Mouse (Mus musculus): ENCODE measurements around the gene Med12l.

DNA sequence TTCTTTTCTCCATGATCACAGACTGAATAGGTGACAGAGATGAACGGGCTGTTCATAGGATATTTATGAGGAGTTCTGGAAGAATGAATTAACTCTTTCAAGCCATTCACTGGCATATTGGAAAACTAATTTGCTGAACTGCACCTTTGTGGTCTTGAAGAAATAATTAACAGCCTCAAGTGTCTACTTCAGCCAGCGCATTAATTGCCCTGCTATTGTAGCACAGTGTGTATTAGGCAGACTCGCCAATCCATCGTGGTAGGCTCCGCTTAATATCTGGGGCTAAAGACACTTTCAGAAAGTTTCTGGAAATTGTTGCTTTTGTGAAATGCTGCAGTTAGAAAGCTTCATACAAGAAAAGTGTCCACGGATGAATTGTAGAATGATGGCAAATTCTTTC lies 35.9 kb downstream of the Med12l start:
- TF ChIP-seq CTCF (IDR thresholded peaks at IDR 0.05; ENCODE audit: low read depth), result no peak
- no peak for TF ChIP-seq EP300 (IDR thresholded peaks at IDR 0.05; ENCODE audit: low read depth)
